Mouse (Mus musculus): ENCODE data around the gene Zkscan6.

The Zkscan6 gene

GRCm38 (mm10) chr11:65846446-65846845, 39.5 kb downstream of the Zkscan6 start:
- Histone ChIP-seq H3K27me3 (ENCODE audit: control insufficient read depth, insufficient read depth, low read length, poor library complexity, severe bottlenecking) (no peaks in the 10 kb centered on the region), H3K36me3 (ENCODE audit: control insufficient read depth, insufficient read depth, low read length, poor library complexity, severe bottlenecking) (no peaks in the 10 kb centered on the region)
- DNase-seq (ENCODE audit: low read depth, low spot score): no peak

GRCm38 (mm10) chr11:65852066-65852465, 45.1 kb downstream of the Zkscan6 start:
- Histone ChIP-seq H3K27me3 (ENCODE audit: control insufficient read depth, insufficient read depth, low read length, poor library complexity, severe bottlenecking) (no peaks in the 10 kb centered on the region), H3K36me3 (ENCODE audit: control insufficient read depth, insufficient read depth, low read length, poor library complexity, severe bottlenecking) (no peaks in the 10 kb centered on the region)
- no peak for DNase-seq (ENCODE audit: low read depth, low spot score)

GRCm38 (mm10) chr11:65861476-65861875, 54.5 kb downstream of the Zkscan6 start:
- Histone ChIP-seq H3K27me3 (ENCODE audit: control insufficient read depth, insufficient read depth, low read length, poor library complexity, severe bottlenecking) (no peaks in the 10 kb centered on the region), H3K36me3 (ENCODE audit: control insufficient read depth, insufficient read depth, low read length, poor library complexity, severe bottlenecking) (no peaks in the 10 kb centered on the region)
- DNase-seq (ENCODE audit: low read depth, low spot score): no peak

- Histone ChIP-seq H3K36me3 (ENCODE audit: control insufficient read depth, insufficient read depth, low read length, poor library complexity, severe bottlenecking) (no peaks in the 10 kb centered on the region), H3K27me3 (ENCODE audit: control insufficient read depth, insufficient read depth, low read length, poor library complexity, severe bottlenecking) (no peaks in the 10 kb centered on the region)
- DNase-seq (ENCODE audit: low read depth, low spot score): no peak
These were observed 70.3 kb downstream of the Zkscan6 start for GRCm38 (mm10) chr11:65877146-65877775.

All from splenic B cell, adult 2 months (primary cell).